In genomic region chr17:86414608-86415007, GRCm38 (mm10) we compare ENCODE assay signal across 21 mouse cellular contexts.
A peak's percentile ranks its signal among the peaks of the same experiment; 100 is the strongest.
DNase-seq lines count a peak whose midpoint lies in the region; ATAC-seq and TF ChIP-seq lines count a peak whose summit lies in the region.
"Had no signal": no experiment of that assay in that cellular context is flagged by ENCODE, and none has a peak within 500 bp of the region (broad histone marks: within the 10 kb centered on the region; RNA-seq: fewer than 3 reads in every experiment).

No protein-coding gene starts in this region.

- no peak for TF ChIP-seq CTCF in forebrain, postnatal 0 days (IDR thresholded peaks at IDR 0.05; ENCODE audit: low read depth)
- TF ChIP-seq CTCF in liver, adult 2 months (IDR thresholded peaks at IDR 0.05; ENCODE audit: low read depth, low read length): no peak
- no peak for TF ChIP-seq CTCF in liver, postnatal 0 days (IDR thresholded peaks at IDR 0.05; ENCODE audit: low read depth)
- no peak for TF ChIP-seq CTCF in midbrain, postnatal 0 days (IDR thresholded peaks at IDR 0.05)

- H3K4me1 ChIP-seq in forebrain, postnatal 0 days (ENCODE audit: insufficient read depth): peaks cover 44% of the 10 kb centered on the region
- peaks cover 44% of the 10 kb centered on the region for H3K4me1 ChIP-seq in forebrain, embryonic 10.5 days
- peaks cover 5% of the 10 kb centered on the region; the same call in 1 of the 2 replicates for H3K4me1 ChIP-seq in liver, adult 2 months (ENCODE audit: control insufficient read depth, insufficient read depth, low read length)
- 0 out of 2 replicates have a peak, but pooled peaks cover 5% of the 10 kb centered on the region for H3K4me1 ChIP-seq in liver, postnatal 0 days (ENCODE audit: insufficient read depth)
- H3K4me1 ChIP-seq in hindbrain, embryonic 13.5 days (replicated peaks): peaks cover 59% of the 10 kb centered on the region
- peaks cover 31% of the 10 kb centered on the region; the same call in 1 of the 2 replicates for H3K4me1 ChIP-seq in midbrain, postnatal 0 days (ENCODE audit: insufficient read depth, low read length)

- H3K9ac ChIP-seq in forebrain, postnatal 0 days: no peak overlapping the region
- H3K9ac ChIP-seq in liver, adult 2 months (ENCODE audit: low read depth, low read length): no peak overlapping the region
- H3K9ac ChIP-seq in liver, postnatal 0 days (replicated peaks): no peak overlapping the region
- no peak overlapping the region for H3K9ac ChIP-seq in hindbrain, embryonic 13.5 days
- no peak overlapping the region for H3K9ac ChIP-seq in midbrain, postnatal 0 days (replicated peaks; ENCODE audit: low read length, poor library complexity, severe bottlenecking)
- H3K9ac ChIP-seq: forebrain, embryonic 15.5 days; heart, embryonic 15.5 days; lung, embryonic 15.5 days had no signal

- H3K27ac ChIP-seq in forebrain, postnatal 0 days (ENCODE audit: low read depth, low read length): peak overlapping the region; percentile 0; the same call in 1 of the 2 replicates
- no peak overlapping the region for H3K27ac ChIP-seq in forebrain, embryonic 10.5 days
- H3K27ac ChIP-seq in liver, adult 2 months (replicated peaks; ENCODE audit: insufficient read depth, low read depth, low read length): peak overlapping the region; percentile 65
- H3K27ac ChIP-seq in liver, postnatal 0 days (ENCODE audit: low read depth): no peak overlapping the region
- peak overlapping the region; percentile 40; the same call in 1 of the 2 replicates for H3K27ac ChIP-seq in hindbrain, embryonic 13.5 days
- peak overlapping the region; percentile 34 for H3K27ac ChIP-seq in midbrain, postnatal 0 days (ENCODE audit: low read depth, low read length)
- H3K27ac ChIP-seq: gastrocnemius, adult 2 months; heart, embryonic 15.5 days; lung, embryonic 15.5 days had no signal

- no peaks in the 10 kb centered on the region for H3K36me3 ChIP-seq in forebrain, postnatal 0 days (ENCODE audit: insufficient read depth)
- no peaks in the 10 kb centered on the region for H3K36me3 ChIP-seq in forebrain, embryonic 10.5 days (replicated peaks)
- no peaks in the 10 kb centered on the region for H3K36me3 ChIP-seq in liver, adult 2 months (ENCODE audit: control insufficient read depth, insufficient read depth, low read length)
- H3K36me3 ChIP-seq in liver, postnatal 0 days (replicated peaks; ENCODE audit: insufficient read depth, low read length): no peaks in the 10 kb centered on the region
- no peaks in the 10 kb centered on the region for H3K36me3 ChIP-seq in hindbrain, embryonic 13.5 days
- H3K36me3 ChIP-seq in midbrain, postnatal 0 days (ENCODE audit: insufficient read depth, low read length): no peaks in the 10 kb centered on the region
- H3K36me3 ChIP-seq: forebrain, embryonic 15.5 days; heart, embryonic 15.5 days; lung, embryonic 15.5 days had no signal

- no peaks in the 10 kb centered on the region for H3K27me3 ChIP-seq in forebrain, postnatal 0 days (ENCODE audit: insufficient read depth, low read length)
- no peaks in the 10 kb centered on the region for H3K27me3 ChIP-seq in forebrain, embryonic 10.5 days (ENCODE audit: poor library complexity, severe bottlenecking)
- no peaks in the 10 kb centered on the region for H3K27me3 ChIP-seq in liver, adult 2 months (ENCODE audit: control insufficient read depth, insufficient read depth, low read length)
- H3K27me3 ChIP-seq in liver, postnatal 0 days (ENCODE audit: insufficient read depth, low read length): no peaks in the 10 kb centered on the region
- H3K27me3 ChIP-seq in hindbrain, embryonic 13.5 days: no peaks in the 10 kb centered on the region
- H3K27me3 ChIP-seq in midbrain, postnatal 0 days (ENCODE audit: insufficient read depth, low read length): no peaks in the 10 kb centered on the region
- H3K27me3 ChIP-seq: forebrain, embryonic 15.5 days; heart, embryonic 15.5 days; lung, embryonic 15.5 days had no signal

- no peaks in the 10 kb centered on the region for H3K9me3 ChIP-seq in forebrain, postnatal 0 days (ENCODE audit: low read length)
- H3K9me3 ChIP-seq in forebrain, embryonic 10.5 days: no peaks in the 10 kb centered on the region
- H3K9me3 ChIP-seq in liver, postnatal 0 days (ENCODE audit: low read length): no peaks in the 10 kb centered on the region
- no peaks in the 10 kb centered on the region for H3K9me3 ChIP-seq in hindbrain, embryonic 13.5 days
- H3K9me3 ChIP-seq in midbrain, postnatal 0 days (ENCODE audit: low read length): no peaks in the 10 kb centered on the region
- H3K9me3 ChIP-seq: forebrain, embryonic 15.5 days; heart, embryonic 15.5 days; lung, embryonic 15.5 days had no signal

- no peaks in the 10 kb centered on the region; the same call in 1 of the 2 replicates for H3K79me2 ChIP-seq in liver, adult 2 months (ENCODE audit: control insufficient read depth, insufficient read depth, low read length)

- no peak for ATAC-seq in forebrain, postnatal 0 days
- ATAC-seq in liver, postnatal 0 days: no peak
- ATAC-seq in hindbrain, embryonic 13.5 days (ENCODE audit: low FRiP score): no peak
- ATAC-seq in midbrain, postnatal 0 days (ENCODE audit: low FRiP score): no peak
- ATAC-seq: forebrain, embryonic 15.5 days had no signal

- DNase-seq in forebrain, postnatal 0 days: no peak
- DNase-seq in forebrain, embryonic 10.5 days (ENCODE audit: extremely low spot score, low spot score): no peak
- DNase-seq in liver, adult 2 months (ENCODE audit: extremely low read depth, low read depth, low spot score): peak; percentile 77
- DNase-seq in liver, postnatal 0 days: no peak
- DNase-seq in midbrain, postnatal 0 days (ENCODE audit: low spot score): no peak
- DNase-seq in gastrocnemius, postnatal 25 days: no peak
- no peak for DNase-seq in gastrocnemius, adult 18-20 months (ENCODE audit: low spot score)
- DNase-seq: adrenal gland, postnatal 10 days; cerebellum, adult 2 months; gastrocnemius, adult 2 months; heart, adult 11 months; kidney, adult 18-20 months; kidney, postnatal 25 days; liver; right cerebral cortex, adult 18-20 months; thymus, adult 18-20 months had no signal

- TF ChIP-seq POLR2A in liver, adult 2 months (IDR thresholded peaks at IDR 0.05; ENCODE audit: extremely low read depth, insufficient read depth, low read length): no peak

- H3K4me2 ChIP-seq in forebrain, postnatal 0 days (ENCODE audit: low read depth): no peak overlapping the region
- no peak overlapping the region for H3K4me2 ChIP-seq in liver, postnatal 0 days (ENCODE audit: low read depth, low read length)
- no peak overlapping the region for H3K4me2 ChIP-seq in hindbrain, embryonic 13.5 days
- H3K4me2 ChIP-seq in midbrain, postnatal 0 days (ENCODE audit: low read depth, low read length, poor library complexity, severe bottlenecking): no peak overlapping the region
- H3K4me2 ChIP-seq: forebrain, embryonic 15.5 days; heart, embryonic 15.5 days; lung, embryonic 15.5 days had no signal

- H3K4me3 ChIP-seq in forebrain, postnatal 0 days (ENCODE audit: low read depth, low read length): no peak overlapping the region
- H3K4me3 ChIP-seq in forebrain, embryonic 10.5 days: no peak overlapping the region
- H3K4me3 ChIP-seq in liver, adult 2 months (ENCODE audit: insufficient read depth, low read depth, low read length): no peak overlapping the region
- no peak overlapping the region for H3K4me3 ChIP-seq in liver, postnatal 0 days (ENCODE audit: low read depth, low read length)
- H3K4me3 ChIP-seq in hindbrain, embryonic 13.5 days: no peak overlapping the region
- no peak overlapping the region for H3K4me3 ChIP-seq in midbrain, postnatal 0 days (ENCODE audit: low read depth, low read length)
- H3K4me3 ChIP-seq: erythroblast, embryonic 14.5 days; forebrain, embryonic 15.5 days; gastrocnemius, adult 2 months; heart, embryonic 15.5 days; lung, embryonic 15.5 days had no signal

- 79% methylated on average over 8 of the region's 8 CpGs for WGBS in forebrain, postnatal 0 days
- WGBS in forebrain, embryonic 10.5 days: 79% methylated on average over 8 of the region's 8 CpGs
- WGBS in liver, adult 2 months: 45% methylated on average over 8 of the region's 8 CpGs
- WGBS in liver, postnatal 0 days (ENCODE audit: insufficient replicate concordance): 80% methylated on average over 8 of the region's 8 CpGs
- 33% methylated on average over 8 of the region's 8 CpGs for WGBS in hindbrain, embryonic 13.5 days
- 38% methylated on average over 8 of the region's 8 CpGs for WGBS in midbrain, postnatal 0 days

- no peak for TF ChIP-seq EP300 in liver, postnatal 0 days (IDR thresholded peaks at IDR 0.05; ENCODE audit: low read depth)

Comparison
In these comparisons a context has a peak if more than half of its experiments do, and no peak if none do; other contexts are left out.
1. H3K27ac ChIP-seq: peak in forebrain, postnatal 0 days (single experiment), liver, adult 2 months (single experiment), hindbrain, embryonic 13.5 days (single experiment) and midbrain, postnatal 0 days (single experiment); none in forebrain, embryonic 10.5 days (single experiment) and liver, postnatal 0 days (single experiment).